Mouse (Mus musculus) splenic B cell, adult 2 months (primary cell): ENCODE data around the gene Lima1.

ENCODE experiments used
- DNase-seq: peaks from one replicate; pipeline ENCODE4 v3.0.0-alpha.2; 2011; ENCODE audit warnings: low read depth, low spot score
- H3K27me3 ChIP-seq: 2 replicates; pipeline ENCODE4 v1.6.1; 2012; ENCODE audit warnings: mild to moderate bottlenecking, low read length, moderate library complexity, mixed read lengths; ENCODE audit not compliant: control insufficient read depth, poor library complexity, insufficient read depth, severe bottlenecking
- H3K36me3 ChIP-seq: 2 replicates; pipeline ENCODE4 v1.6.1; 2012; ENCODE audit warnings: mild to moderate bottlenecking, low read length, moderate library complexity, mixed read lengths; ENCODE audit not compliant: control insufficient read depth, poor library complexity, insufficient read depth, severe bottlenecking

The Lima1 gene

GRCm38 (mm10) chr15:99814554-99815260 lies 60.5 kb downstream of the Lima1 start:
- Histone ChIP-seq H3K27me3 (no peaks in the 10 kb centered on the region), H3K36me3 (no peaks in the 10 kb centered on the region)
- no peak for DNase-seq

GRCm38 (mm10) chr15:99813639-99814038 lies 61.6 kb downstream of the Lima1 start:
- no peak for DNase-seq
- Histone ChIP-seq H3K36me3 (no peaks in the 10 kb centered on the region), H3K27me3 (no peaks in the 10 kb centered on the region)

DNA sequence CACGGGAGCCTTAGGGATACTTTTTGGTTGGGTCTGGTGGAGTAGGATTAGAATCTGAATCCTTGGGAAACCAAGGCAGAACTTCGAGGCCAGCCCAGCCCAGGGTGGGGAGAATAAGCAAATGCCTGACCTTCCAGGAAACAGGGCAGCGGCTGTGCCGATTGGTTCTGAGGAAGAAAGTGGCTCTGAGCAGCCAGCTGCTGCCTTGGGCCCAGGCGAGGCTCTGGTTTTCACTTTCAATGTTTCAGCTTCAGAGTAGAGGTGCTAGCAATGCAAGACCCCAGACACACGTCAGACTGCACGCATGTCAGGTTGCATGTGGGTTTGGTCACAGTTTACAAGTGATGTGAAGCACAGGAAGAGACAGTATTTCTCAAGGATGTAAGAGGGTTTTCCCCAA lies 63.2 kb downstream of the Lima1 start:
- no peaks in the 10 kb centered on the region for H3K27me3 ChIP-seq
- H3K36me3 ChIP-seq: no peaks in the 10 kb centered on the region
- no peak for DNase-seq

- DNase-seq: no peak
- Histone ChIP-seq H3K36me3 (no peaks in the 10 kb centered on the region), H3K27me3 (peaks cover 2% of the 10 kb centered on the region; the same call in 1 of the 2 replicates)
These were observed 67.2 kb downstream of the Lima1 start for GRCm38 (mm10) chr15:99807776-99808735.

GRCm38 (mm10) chr15:99806171-99806570 lies 69.1 kb downstream of the Lima1 start:
- no peaks in the 10 kb centered on the region for H3K36me3 ChIP-seq
- DNase-seq: peak; percentile 41
- H3K27me3 ChIP-seq: peaks cover 2% of the 10 kb centered on the region; the same call in 1 of the 2 replicates

DNA sequence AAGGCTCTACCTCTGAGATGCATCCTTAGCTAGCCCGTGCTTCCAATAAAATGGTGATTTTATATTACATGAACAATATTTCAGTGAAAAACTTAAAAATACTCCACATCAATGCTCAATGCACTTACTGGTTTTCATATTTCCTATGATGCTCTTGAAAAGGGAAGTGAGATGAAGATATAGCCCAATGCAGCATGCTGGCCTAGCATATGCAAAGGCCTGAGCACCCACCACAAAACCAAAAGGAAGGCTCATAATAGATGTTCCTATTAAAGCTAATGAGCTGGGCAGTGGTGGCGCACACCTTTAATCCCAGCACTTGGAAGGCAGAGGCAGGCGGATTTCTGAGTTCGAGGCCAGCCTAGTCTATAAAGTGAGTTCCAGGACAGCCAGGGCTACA lies 69.6 kb downstream of the Lima1 start:
- no peaks in the 10 kb centered on the region for H3K36me3 ChIP-seq
- DNase-seq: peak; percentile 39
- H3K27me3 ChIP-seq: peaks cover 2% of the 10 kb centered on the region; the same call in 1 of the 2 replicates

DNA sequence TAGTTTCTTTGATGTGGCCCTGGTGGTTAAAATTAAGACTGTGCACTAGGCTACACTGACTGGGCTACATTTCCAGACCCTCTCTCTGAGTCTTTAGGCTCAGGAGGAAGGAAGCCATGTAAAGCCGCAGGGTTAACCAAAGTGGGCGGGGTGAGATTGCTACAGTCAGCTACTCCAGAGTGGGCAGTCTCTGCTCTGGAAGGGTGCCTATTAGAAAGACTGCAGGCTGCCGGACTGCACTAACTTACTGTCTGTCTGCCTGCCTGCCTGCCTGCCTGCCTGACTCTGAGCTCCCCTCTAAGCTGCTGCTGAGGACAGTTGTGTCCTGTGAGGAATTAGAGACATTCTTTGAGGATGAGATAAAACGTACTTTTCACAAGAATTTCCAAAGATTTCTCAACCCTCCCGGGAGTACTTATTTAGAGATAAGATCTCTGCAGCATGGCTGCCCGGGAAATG lies 72.0 kb downstream of the Lima1 start:
- DNase-seq: peak; percentile 18

GRCm38 (mm10) chr15:99801885-99802572 lies 73.2 kb downstream of the Lima1 start:
- no peak for DNase-seq
- Histone ChIP-seq H3K27me3 (peaks cover 2% of the 10 kb centered on the region; the same call in 1 of the 2 replicates), H3K36me3 (no peaks in the 10 kb centered on the region)

More for the DNA sequence above, 72.0 kb downstream of the Lima1 start:
- H3K27me3 ChIP-seq: peaks cover 2% of the 10 kb centered on the region; the same call in 1 of the 2 replicates
- H3K36me3 ChIP-seq: no peaks in the 10 kb centered on the region

GRCm38 (mm10) chr15:99799706-99800105 lies 75.5 kb downstream of the Lima1 start:
- DNase-seq: no peak

DNA sequence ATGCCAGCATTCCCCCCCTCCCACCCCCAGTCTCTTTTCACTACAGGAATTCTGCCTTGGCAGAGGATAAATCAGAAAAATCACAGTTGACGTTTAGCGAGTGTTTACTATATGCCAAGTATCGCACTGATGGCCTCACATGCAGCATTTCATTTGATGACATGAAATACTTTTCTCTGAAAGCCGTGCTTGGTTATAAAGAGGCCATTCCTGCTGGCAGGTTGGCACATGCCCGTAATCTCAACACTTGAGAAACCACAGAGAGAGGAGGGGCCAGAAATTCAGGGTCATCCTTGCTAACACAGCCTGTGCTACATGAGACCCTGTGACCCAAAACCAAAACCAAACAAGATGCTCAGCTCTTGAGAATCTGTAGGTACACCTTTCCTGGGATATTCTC lies 77.4 kb downstream of the Lima1 start:
- no peak for DNase-seq
- Histone ChIP-seq H3K27me3 (no peaks in the 10 kb centered on the region), H3K36me3 (no peaks in the 10 kb centered on the region)

More at GRCm38 (mm10) chr15:99799706-99800105, 75.5 kb downstream of the Lima1 start:
- H3K36me3 ChIP-seq: no peaks in the 10 kb centered on the region
- peaks cover 2% of the 10 kb centered on the region; the same call in 1 of the 2 replicates for H3K27me3 ChIP-seq

GRCm38 (mm10) chr15:99796735-99797134 lies 78.5 kb downstream of the Lima1 start:
- no peaks in the 10 kb centered on the region for H3K27me3 ChIP-seq
- DNase-seq: no peak
- no peaks in the 10 kb centered on the region for H3K36me3 ChIP-seq

DNA sequence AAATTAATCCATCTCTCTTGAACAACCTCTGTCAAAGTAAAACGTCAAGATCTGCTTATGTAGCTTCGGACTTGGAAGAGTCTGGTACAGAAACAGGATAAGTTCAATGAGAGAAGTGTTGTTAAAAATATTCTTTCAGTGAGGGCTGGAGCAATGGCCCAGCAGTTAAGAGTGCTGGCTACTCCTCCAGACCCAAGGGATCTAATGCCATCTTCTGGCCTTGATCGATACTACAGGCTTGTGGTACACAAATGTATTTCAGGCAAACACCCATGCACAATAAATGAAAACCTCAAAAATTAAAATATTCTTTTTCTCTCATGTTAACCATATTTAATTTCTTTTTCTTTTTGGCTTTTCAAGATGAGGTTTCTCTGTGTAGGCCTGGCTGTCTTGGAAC lies 79.2 kb downstream of the Lima1 start:
- peak; percentile 41 for DNase-seq
- Histone ChIP-seq H3K36me3 (no peaks in the 10 kb centered on the region), H3K27me3 (no peaks in the 10 kb centered on the region)

DNA sequence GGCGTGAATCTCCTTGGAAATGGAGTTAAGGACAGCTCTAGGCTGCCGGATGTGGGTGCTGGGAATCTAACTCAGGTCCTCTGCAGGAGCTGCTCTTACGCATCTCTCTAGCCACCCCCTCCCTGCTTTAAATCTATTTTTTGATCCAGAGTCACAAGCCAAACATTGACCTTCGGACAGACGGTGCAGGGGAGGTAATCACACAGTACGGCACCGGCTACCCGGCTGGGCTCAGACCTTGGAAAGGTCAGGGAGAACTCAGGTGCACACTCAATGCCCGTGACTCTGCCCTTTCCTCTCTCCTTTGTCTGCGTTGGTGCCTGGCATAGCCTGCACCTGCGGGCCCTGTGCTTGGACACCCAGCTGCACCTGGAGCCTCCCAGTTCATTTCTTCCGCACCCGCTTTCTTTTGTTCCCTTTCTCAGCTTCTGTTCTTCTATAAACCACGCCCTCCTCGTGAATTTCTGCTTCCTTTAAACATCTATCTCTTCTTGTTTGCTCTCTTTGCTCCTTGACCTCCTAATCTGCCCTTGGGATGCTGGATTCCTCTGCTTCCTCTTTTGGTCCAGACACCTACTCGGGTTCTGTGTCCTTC lies 82.9 kb downstream of the Lima1 start:
- no peaks in the 10 kb centered on the region for H3K36me3 ChIP-seq
- no peaks in the 10 kb centered on the region for H3K27me3 ChIP-seq
- no peak for DNase-seq

DNA sequence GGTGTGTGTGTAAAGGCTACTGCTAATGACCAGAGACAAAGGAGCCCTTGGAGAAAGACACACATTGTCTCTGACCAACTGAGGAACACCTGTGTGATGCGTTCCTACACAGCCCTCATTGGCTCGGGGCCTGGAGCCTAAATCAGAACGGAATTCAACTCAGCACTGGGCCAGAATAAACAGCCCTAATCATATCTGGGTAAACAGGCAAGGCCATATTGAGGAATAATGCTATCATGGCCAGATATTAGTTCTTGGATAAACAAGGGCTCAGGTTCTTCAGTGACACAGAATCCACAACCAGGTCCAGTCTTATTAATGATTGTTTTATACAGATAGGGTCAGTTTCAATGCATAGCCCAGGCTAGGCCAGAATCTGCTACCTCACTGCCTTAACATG lies 84.3 kb downstream of the Lima1 start:
- no peaks in the 10 kb centered on the region for H3K36me3 ChIP-seq
- no peak for DNase-seq
- no peaks in the 10 kb centered on the region for H3K27me3 ChIP-seq
